Mouse (Mus musculus): ENCODE results near the gene Trim41. TPM values are rescaled to one million over a fixed set of nuclear protein-coding genes. Genes with fewer than 3 reads are reported as not detected.
"Not testable (repeated sequence)": the region's sequence is repeated elsewhere in the genome, so short reads cannot be mapped to it uniquely, and the experiment has no call there.

The Trim41 gene
- polyA plus RNA-seq, 1 experiment from 2014 or later, result 4.0 TPM

DNA sequence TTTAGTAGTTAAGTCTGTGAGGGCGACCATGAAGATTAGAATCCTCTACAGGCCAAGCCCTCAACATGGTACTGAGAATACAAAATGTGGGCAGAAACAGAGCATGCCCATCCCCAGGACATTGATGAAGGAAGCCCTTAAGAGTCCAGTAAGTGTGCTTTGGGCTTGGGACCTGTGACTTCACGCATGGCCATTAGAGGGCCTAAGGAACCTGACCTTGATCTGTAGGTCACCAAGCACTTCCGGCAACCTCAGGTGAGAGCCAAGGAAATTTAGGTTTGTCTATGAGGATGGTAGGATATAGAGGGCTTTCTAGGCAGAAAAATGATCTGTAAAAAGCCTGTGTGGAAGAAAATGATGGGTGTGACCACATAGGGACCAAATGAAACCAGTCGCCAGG lies 20.9 kb downstream of the Trim41 start:
- ATAC-seq (ENCODE audit: low FRiP score, low TSS enrichment) (no peak), DNase-seq (ENCODE audit: low spot score) (no peak)
- H3K36me3 ChIP-seq (ENCODE audit: control insufficient read depth, insufficient read depth, low read length), result no peaks in the 10 kb centered on the region
- H3K9me3 ChIP-seq (ENCODE audit: control insufficient read depth, low read length), result no peaks in the 10 kb centered on the region
- H3K4me3 ChIP-seq (ENCODE audit: low read depth, low read length), result no peak overlapping the region
- no peaks in the 10 kb centered on the region for H3K4me1 ChIP-seq (replicated peaks; ENCODE audit: control insufficient read depth, insufficient read depth)
- no peaks in the 10 kb centered on the region for H3K27me3 ChIP-seq (ENCODE audit: control insufficient read depth, insufficient read depth, low read length)
- 85% methylated on average over 4 of the region's 4 CpGs for WGBS
- H3K4me2 ChIP-seq (replicated peaks; ENCODE audit: low read depth), result no peak overlapping the region
- TF ChIP-seq CTCF (IDR thresholded peaks at IDR 0.05; ENCODE audit: low read depth) (peak; percentile 25), EP300 (optimal IDR thresholded peaks at IDR 0.05) (no peak)
- no peak overlapping the region for H3K27ac ChIP-seq (replicated peaks)
- H3K9ac ChIP-seq (ENCODE audit: low read length), result no peak overlapping the region

DNA sequence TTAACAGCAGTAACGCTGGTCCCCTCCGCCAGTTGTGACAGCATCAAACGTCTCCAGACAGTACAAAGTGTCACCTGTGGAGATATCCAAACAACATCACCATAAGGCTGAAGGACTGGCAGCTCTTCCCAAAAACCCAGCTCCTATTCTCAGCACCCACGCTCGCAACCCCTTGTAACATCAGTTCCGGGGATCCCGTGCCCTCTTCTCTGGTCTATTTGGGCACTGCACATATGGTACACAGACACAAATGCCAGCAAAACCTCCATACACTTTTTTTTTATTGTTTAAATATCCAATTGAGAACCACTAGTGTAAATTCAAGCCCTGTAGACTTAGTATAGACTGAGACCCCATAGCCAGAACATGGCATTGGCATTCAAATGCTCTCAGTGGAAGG lies 21.9 kb downstream of the Trim41 start:
- Histone ChIP-seq H3K4me3 (ENCODE audit: low read depth, low read length) (no peak overlapping the region), H3K27me3 (ENCODE audit: control insufficient read depth, insufficient read depth, low read length) (no peaks in the 10 kb centered on the region), H3K4me2 (replicated peaks; ENCODE audit: low read depth) (no peak overlapping the region), H3K4me1 (replicated peaks; ENCODE audit: control insufficient read depth, insufficient read depth) (no peaks in the 10 kb centered on the region), H3K9ac (ENCODE audit: low read length) (no peak overlapping the region), H3K36me3 (ENCODE audit: control insufficient read depth, insufficient read depth, low read length) (no peaks in the 10 kb centered on the region), H3K27ac (replicated peaks) (no peak overlapping the region), H3K9me3 (ENCODE audit: control insufficient read depth, low read length) (no peaks in the 10 kb centered on the region)
- WGBS, result 87% methylated on average over 7 of the region's 7 CpGs
- ATAC-seq (ENCODE audit: low FRiP score, low TSS enrichment) (no peak), DNase-seq (ENCODE audit: low spot score) (no peak)
- TF ChIP-seq EP300 (optimal IDR thresholded peaks at IDR 0.05) (no peak), CTCF (IDR thresholded peaks at IDR 0.05; ENCODE audit: low read depth) (no peak)

DNA sequence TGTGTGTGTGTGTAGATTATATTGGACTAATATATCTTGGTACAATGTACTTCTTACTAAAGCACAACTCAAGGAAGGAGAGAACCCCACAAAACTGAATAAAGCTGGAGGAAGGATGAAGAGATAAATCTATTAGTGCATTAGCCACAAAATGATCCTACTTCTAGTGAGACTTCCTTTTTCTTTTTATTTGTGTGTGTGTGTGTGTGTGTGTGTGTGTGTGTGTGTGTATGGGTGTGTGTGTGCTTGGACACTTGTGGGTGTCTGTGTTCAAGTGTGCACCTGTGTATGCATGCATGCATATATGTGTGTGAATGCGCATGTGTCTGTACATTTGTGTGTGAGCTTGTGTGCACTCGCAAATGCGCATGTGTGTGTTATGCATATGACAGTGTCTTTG lies 24.0 kb downstream of the Trim41 start:
- no peaks in the 10 kb centered on the region for H3K9me3 ChIP-seq (ENCODE audit: control insufficient read depth, low read length)
- no peaks in the 10 kb centered on the region for H3K4me1 ChIP-seq (replicated peaks; ENCODE audit: control insufficient read depth, insufficient read depth)
- no peak overlapping the region for H3K4me3 ChIP-seq (ENCODE audit: low read depth, low read length)
- 97% methylated on average over 3 of the region's 3 CpGs for WGBS
- no peak overlapping the region for H3K4me2 ChIP-seq (replicated peaks; ENCODE audit: low read depth)
- no peaks in the 10 kb centered on the region for H3K36me3 ChIP-seq (ENCODE audit: control insufficient read depth, insufficient read depth, low read length)
- H3K27me3 ChIP-seq (ENCODE audit: control insufficient read depth, insufficient read depth, low read length), result no peaks in the 10 kb centered on the region
- no peak overlapping the region for H3K9ac ChIP-seq (ENCODE audit: low read length)
- ATAC-seq (ENCODE audit: low FRiP score, low TSS enrichment) (no peak), DNase-seq (ENCODE audit: low spot score) (no peak)
- TF ChIP-seq EP300 (optimal IDR thresholded peaks at IDR 0.05) (no peak), CTCF (IDR thresholded peaks at IDR 0.05; ENCODE audit: low read depth) (no peak)
- H3K27ac ChIP-seq (replicated peaks), result no peak overlapping the region

DNA sequence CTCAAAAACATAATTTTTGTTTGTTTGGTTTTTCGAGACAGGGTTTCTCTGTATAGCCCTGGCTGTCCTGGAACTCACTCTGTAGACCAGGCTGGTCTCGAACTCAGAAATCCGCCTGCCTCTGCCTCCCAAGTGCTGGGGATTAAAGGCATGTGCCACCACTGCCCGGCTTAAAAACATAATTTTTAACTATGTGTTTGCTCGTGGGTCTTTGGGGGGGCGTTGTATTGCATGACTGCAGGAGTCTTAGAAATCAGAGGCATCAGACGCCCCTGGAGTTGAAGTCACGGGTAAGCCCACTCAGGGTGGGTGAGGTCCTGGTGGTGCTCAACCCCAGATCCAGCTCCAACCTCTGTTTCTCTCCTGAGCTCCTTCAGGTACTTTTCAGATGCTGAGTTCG lies 25.3 kb downstream of the Trim41 start:
- not testable (repeated sequence) for H3K27me3 ChIP-seq (ENCODE audit: control insufficient read depth, insufficient read depth, low read length); H3K4me3 ChIP-seq (ENCODE audit: low read depth, low read length); DNase-seq (ENCODE audit: low spot score); H3K9ac ChIP-seq (ENCODE audit: low read length); H3K27ac ChIP-seq (replicated peaks); H3K4me2 ChIP-seq (replicated peaks; ENCODE audit: low read depth); ATAC-seq (ENCODE audit: low FRiP score, low TSS enrichment); H3K36me3 ChIP-seq (ENCODE audit: control insufficient read depth, insufficient read depth, low read length); H3K9me3 ChIP-seq (ENCODE audit: control insufficient read depth, low read length); H3K4me1 ChIP-seq (replicated peaks; ENCODE audit: control insufficient read depth, insufficient read depth)
- WGBS, result 89% methylated on average over 9 of the region's 9 CpGs

DNA sequence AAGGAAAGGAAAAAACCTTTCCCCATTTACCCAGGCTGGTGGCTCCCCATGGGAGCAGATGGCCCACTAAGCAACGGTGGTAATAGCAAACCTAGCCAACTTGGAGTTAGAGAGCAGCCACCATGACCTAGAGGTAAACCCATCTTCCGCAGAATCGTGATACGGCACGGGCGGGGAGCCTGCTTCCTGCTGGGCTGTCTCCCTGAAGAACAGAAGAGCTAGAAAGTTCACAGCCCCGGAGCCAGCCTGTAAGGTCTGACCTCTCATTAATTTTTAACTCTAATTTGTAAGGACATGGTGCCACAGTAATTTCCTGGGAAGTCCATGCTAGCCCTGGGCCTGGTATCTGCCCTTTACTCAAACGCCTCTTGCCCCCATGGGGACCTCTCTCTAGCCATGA lies 26.2 kb downstream of the Trim41 start:
- H3K9me3 ChIP-seq (ENCODE audit: control insufficient read depth, low read length), result no peaks in the 10 kb centered on the region
- 53% methylated on average over 8 of the region's 8 CpGs for WGBS
- no peak overlapping the region for H3K4me2 ChIP-seq (replicated peaks; ENCODE audit: low read depth)
- no peak overlapping the region for H3K9ac ChIP-seq (ENCODE audit: low read length)
- TF ChIP-seq CTCF (IDR thresholded peaks at IDR 0.05; ENCODE audit: low read depth) (no peak), EP300 (optimal IDR thresholded peaks at IDR 0.05) (no peak)
- H3K4me3 ChIP-seq (ENCODE audit: low read depth, low read length), result no peak overlapping the region
- H3K36me3 ChIP-seq (ENCODE audit: control insufficient read depth, insufficient read depth, low read length), result no peaks in the 10 kb centered on the region
- H3K27ac ChIP-seq (replicated peaks), result no peak overlapping the region
- DNase-seq (ENCODE audit: low spot score) (no peak), ATAC-seq (ENCODE audit: low FRiP score, low TSS enrichment) (no peak)
- H3K4me1 ChIP-seq (replicated peaks; ENCODE audit: control insufficient read depth, insufficient read depth), result no peaks in the 10 kb centered on the region
- H3K27me3 ChIP-seq (ENCODE audit: control insufficient read depth, insufficient read depth, low read length), result no peaks in the 10 kb centered on the region

DNA sequence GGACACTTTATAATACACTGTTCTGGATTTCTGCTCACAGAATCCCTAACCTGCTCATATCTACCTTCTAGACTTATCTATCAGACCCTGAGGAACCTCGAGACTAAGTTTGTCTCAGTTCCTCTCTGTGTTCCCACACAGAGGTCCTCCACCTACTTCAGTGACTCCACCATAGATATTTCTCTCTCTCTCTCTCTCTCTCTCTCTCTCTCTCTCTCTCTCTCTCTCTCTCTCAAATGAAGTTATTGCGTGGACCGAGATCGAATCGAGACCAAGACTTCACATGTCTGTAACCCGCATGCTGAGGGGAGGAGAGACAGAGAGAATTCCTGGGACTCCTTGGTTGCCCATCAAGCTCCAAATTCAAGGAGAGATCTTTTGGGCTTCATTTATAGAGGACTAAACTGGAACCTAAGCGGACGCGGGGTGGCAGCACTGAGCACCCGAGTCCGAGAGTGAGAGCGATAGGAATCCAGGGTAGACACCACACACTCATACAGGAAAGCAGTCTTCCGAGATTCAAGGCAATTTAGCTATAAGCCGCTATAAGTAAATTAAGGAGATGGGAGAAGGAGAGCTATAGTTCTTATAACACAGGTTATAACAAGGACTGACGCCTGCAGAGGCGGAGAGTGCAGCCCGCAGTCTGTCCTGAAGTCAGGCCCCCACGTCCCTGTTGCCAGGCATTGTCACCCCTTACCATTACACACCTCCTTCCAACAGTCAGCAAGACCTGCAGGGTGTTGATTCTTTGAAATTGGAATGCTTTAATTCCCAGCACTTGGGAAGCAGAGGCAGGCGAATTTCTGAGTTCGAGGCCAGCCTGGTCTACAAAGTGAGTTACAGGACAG lies 27.0 kb downstream of the Trim41 start:
- Histone ChIP-seq H3K4me1 (replicated peaks; ENCODE audit: control insufficient read depth, insufficient read depth) (no peaks in the 10 kb centered on the region), H3K4me2 (replicated peaks; ENCODE audit: low read depth) (peak overlapping the region; percentile 45), H3K9ac (ENCODE audit: low read length) (no peak overlapping the region), H3K4me3 (ENCODE audit: low read depth, low read length) (peak overlapping the region; percentile 22), H3K36me3 (ENCODE audit: control insufficient read depth, insufficient read depth, low read length) (no peaks in the 10 kb centered on the region), H3K27ac (replicated peaks) (no peak overlapping the region), H3K27me3 (ENCODE audit: control insufficient read depth, insufficient read depth, low read length) (no peaks in the 10 kb centered on the region), H3K9me3 (ENCODE audit: control insufficient read depth, low read length) (no peaks in the 10 kb centered on the region)
- WGBS, result 17% methylated on average over 20 of the region's 20 CpGs
- peak; percentile 73 for ATAC-seq (ENCODE audit: low FRiP score, low TSS enrichment)
- peak; percentile 83 for DNase-seq (ENCODE audit: low spot score)
- TF ChIP-seq CTCF (IDR thresholded peaks at IDR 0.05; ENCODE audit: low read depth), result peak; percentile 88
- TF ChIP-seq EP300 (optimal IDR thresholded peaks at IDR 0.05), result no peak

All from stomach, postnatal 0 days (tissue).